Mouse (Mus musculus): Measurements from ENCODE around the gene Fam47e. TPM values are rescaled to one million over a fixed set of nuclear protein-coding genes. Genes with fewer than 3 reads are reported as not detected.

The Fam47e gene
- polyA plus RNA-seq, 1 experiment from 2014 or later: 0.69 TPM

DNA sequence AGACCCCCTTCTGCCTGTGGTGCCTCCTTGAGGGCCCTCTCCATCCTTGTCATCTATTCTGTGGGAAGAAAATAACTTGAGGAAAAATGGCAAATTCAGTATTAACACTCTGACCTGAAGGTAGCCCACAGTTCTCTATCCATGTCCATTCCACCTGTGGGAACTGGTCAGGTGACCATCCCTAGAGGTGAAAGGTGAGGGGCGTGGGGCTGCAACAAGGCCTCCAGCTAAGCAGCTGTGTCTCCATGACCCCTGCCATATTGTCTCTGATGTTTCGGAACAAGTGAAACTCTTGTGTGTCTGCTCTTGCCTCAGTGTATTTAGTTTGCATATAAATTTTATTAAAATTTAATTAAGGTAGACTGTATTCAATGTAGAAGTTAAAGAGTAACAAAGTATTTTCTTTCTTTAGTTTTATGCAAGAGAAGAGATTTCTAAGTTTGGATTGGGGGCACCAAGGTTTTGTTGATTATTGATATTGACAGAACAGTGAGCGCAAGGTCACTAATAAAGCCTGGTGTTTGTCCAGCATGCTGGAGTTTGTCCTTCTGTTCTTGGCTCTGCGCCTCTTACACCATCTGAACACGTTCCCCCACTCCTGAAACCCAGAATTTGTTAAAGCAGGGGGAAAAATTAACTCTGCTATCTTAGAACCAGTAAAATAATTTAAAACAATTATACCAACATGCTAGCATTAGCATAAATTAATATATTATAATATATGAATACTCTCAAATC is 52.8 kb downstream of the Fam47e start:
- ATAC-seq (replicated peaks): no peak
- Histone ChIP-seq H3K9ac (replicated peaks) (no peak overlapping the region), H3K9me3 (no peaks in the 10 kb centered on the region), H3K27ac (replicated peaks) (no peak overlapping the region), H3K4me1 (peaks cover 8% of the 10 kb centered on the region; the same call in 1 of the 2 replicates), H3K4me3 (no peak overlapping the region), H3K27me3 (no peaks in the 10 kb centered on the region), H3K4me2 (replicated peaks) (no peak overlapping the region), H3K36me3 (no peaks in the 10 kb centered on the region)
- WGBS: 85% methylated on average over 5 of the region's 5 CpGs

GRCm38 (mm10) chr5:92612756-92613155 is 57.9 kb downstream of the Fam47e start:
- no peak for ATAC-seq (replicated peaks)
- no peaks in the 10 kb centered on the region for H3K4me1 ChIP-seq
- H3K36me3 ChIP-seq: no peaks in the 10 kb centered on the region
- H3K9ac ChIP-seq (replicated peaks): no peak overlapping the region
- H3K27ac ChIP-seq (replicated peaks): no peak overlapping the region
- H3K4me3 ChIP-seq: no peak overlapping the region
- no peak overlapping the region for H3K4me2 ChIP-seq (replicated peaks)
- no peaks in the 10 kb centered on the region for H3K9me3 ChIP-seq
- WGBS: 96% methylated on average over 4 of the region's 4 CpGs
- H3K27me3 ChIP-seq: no peaks in the 10 kb centered on the region

- WGBS: 85% methylated on average over 5 of the region's 5 CpGs
- no peak overlapping the region for H3K27ac ChIP-seq (replicated peaks)
- ATAC-seq (replicated peaks): no peak
Measured at GRCm38 (mm10) chr5:92621883-92622282, 67.0 kb downstream of the Fam47e start.

DNA sequence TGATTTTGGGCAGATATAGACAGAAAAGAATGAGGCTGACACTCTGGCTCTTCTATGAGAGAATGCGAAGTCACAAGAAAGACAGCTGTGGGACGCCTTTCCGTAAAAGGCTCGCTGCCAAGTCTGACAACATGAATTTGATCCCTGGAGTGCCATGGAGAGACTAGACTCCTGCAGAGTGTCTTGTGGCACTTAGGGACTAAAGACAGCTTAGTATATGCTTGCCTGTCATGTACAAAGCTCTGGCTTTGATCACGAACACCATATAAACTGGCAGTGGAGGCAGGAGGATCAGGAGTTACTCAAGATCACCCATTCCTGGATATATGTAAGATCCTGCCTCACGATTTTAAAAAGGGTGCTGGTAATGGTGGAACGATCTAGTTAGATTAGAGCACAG is 73.0 kb downstream of the Fam47e start:
- ATAC-seq (replicated peaks): no peak
- Histone ChIP-seq H3K4me2 (replicated peaks) (no peak overlapping the region), H3K27ac (replicated peaks) (no peak overlapping the region), H3K9me3 (no peaks in the 10 kb centered on the region), H3K36me3 (no peaks in the 10 kb centered on the region), H3K4me3 (no peak overlapping the region), H3K27me3 (no peaks in the 10 kb centered on the region), H3K4me1 (no peaks in the 10 kb centered on the region), H3K9ac (replicated peaks) (no peak overlapping the region)
- WGBS: 83% methylated on average over 7 of the region's 7 CpGs

More at GRCm38 (mm10) chr5:92621883-92622282, 67.0 kb downstream of the Fam47e start:
- H3K4me3 ChIP-seq: no peak overlapping the region
- no peak overlapping the region for H3K9ac ChIP-seq (replicated peaks)
- H3K4me1 ChIP-seq: no peaks in the 10 kb centered on the region
- no peak overlapping the region for H3K4me2 ChIP-seq (replicated peaks)
- no peaks in the 10 kb centered on the region for H3K36me3 ChIP-seq
- no peaks in the 10 kb centered on the region for H3K27me3 ChIP-seq
- no peaks in the 10 kb centered on the region for H3K9me3 ChIP-seq

- 66% methylated on average over 4 of the region's 4 CpGs for WGBS
Measured at GRCm38 (mm10) chr5:92633526-92633925, 78.7 kb downstream of the Fam47e start.

DNA sequence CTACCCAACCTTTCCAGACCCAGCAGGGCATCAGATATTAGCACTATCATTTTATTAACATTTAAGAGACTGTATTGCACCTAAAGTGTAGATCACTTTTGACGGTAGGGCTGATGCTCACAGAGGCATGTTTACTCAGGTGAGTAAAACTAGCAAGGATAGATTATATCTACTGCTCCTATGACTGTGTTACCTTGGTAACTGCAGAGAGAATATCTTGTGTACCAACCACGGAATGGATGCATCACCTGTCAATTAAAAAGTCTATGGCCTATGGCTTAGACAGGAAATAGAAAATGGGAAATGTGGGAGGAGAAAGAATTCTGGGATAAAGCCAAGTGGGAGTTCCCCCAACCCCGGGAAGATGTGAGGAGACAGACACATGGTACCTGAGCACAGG is 80.0 kb downstream of the Fam47e start:
- H3K4me3 ChIP-seq: no peak overlapping the region
- ATAC-seq (replicated peaks): no peak
- H3K9ac ChIP-seq (replicated peaks): no peak overlapping the region
- H3K4me1 ChIP-seq: no peaks in the 10 kb centered on the region
- WGBS: 86% methylated on average over 3 of the region's 3 CpGs
- no peak overlapping the region for H3K27ac ChIP-seq (replicated peaks)
- no peak overlapping the region for H3K4me2 ChIP-seq (replicated peaks)
- H3K36me3 ChIP-seq: no peaks in the 10 kb centered on the region
- H3K9me3 ChIP-seq: no peaks in the 10 kb centered on the region
- H3K27me3 ChIP-seq: no peaks in the 10 kb centered on the region

More at GRCm38 (mm10) chr5:92633526-92633925, 78.7 kb downstream of the Fam47e start:
- Histone ChIP-seq H3K36me3 (no peaks in the 10 kb centered on the region), H3K4me2 (replicated peaks) (no peak overlapping the region), H3K27me3 (no peaks in the 10 kb centered on the region), H3K4me1 (no peaks in the 10 kb centered on the region), H3K9me3 (no peaks in the 10 kb centered on the region), H3K27ac (replicated peaks) (no peak overlapping the region), H3K4me3 (no peak overlapping the region), H3K9ac (replicated peaks) (no peak overlapping the region)
- ATAC-seq (replicated peaks): no peak

- Histone ChIP-seq H3K9ac (replicated peaks) (no peak overlapping the region), H3K27ac (replicated peaks) (no peak overlapping the region), H3K4me1 (no peaks in the 10 kb centered on the region), H3K4me2 (replicated peaks) (no peak overlapping the region), H3K9me3 (no peaks in the 10 kb centered on the region), H3K4me3 (no peak overlapping the region), H3K27me3 (no peaks in the 10 kb centered on the region), H3K36me3 (no peaks in the 10 kb centered on the region)
- WGBS: 89% methylated on average over 5 of the region's 5 CpGs
- ATAC-seq (replicated peaks): no peak
Measured at GRCm38 (mm10) chr5:92635891-92636290, 81.0 kb downstream of the Fam47e start.

DNA sequence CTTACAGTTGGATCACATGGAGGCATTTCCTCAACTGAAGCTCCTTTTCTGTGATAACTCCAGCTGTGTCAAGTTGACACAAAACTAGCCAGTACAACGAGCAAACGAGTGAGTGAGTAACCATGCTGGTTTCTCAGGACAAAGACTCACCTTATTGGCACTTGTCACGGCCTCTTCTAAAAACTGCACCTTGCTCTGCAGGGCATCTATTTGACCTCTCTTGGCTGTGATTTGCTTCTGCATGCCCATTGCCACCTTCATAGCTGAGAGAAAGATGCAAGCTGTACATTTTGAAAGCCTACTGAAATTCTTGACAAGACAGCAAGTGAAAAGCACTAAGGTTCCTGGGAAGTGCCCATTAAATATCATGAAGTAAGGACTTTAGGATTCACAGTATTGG is 86.0 kb downstream of the Fam47e start:
- 81% methylated on average over 3 of the region's 3 CpGs for WGBS

More for the DNA sequence above, 86.0 kb downstream of the Fam47e start:
- no peak overlapping the region for H3K9ac ChIP-seq (replicated peaks)
- no peaks in the 10 kb centered on the region for H3K36me3 ChIP-seq
- H3K27me3 ChIP-seq: no peaks in the 10 kb centered on the region
- no peak for ATAC-seq (replicated peaks)
- no peak overlapping the region for H3K4me2 ChIP-seq (replicated peaks)
- H3K9me3 ChIP-seq: no peaks in the 10 kb centered on the region
- H3K4me3 ChIP-seq: no peak overlapping the region
- no peak overlapping the region for H3K27ac ChIP-seq (replicated peaks)
- no peaks in the 10 kb centered on the region for H3K4me1 ChIP-seq

Other genes with a start within 250 kb of the Fam47e start
- gene Sdad1, start 244.6 kb upstream of the Fam47e start, polyA plus RNA-seq (2015; fragmentation: Nextera tagmentation; extraction: Ambion mirVana): 31.1 and 32.3 TPM in 2 replicates
- not detected in 2 replicates for gene Cxcl9, start 227.0 kb upstream of the Fam47e start, polyA plus RNA-seq (2015; fragmentation: Nextera tagmentation; extraction: Ambion mirVana)
- gene Art3, start 223.2 kb upstream of the Fam47e start, polyA plus RNA-seq (2015; fragmentation: Nextera tagmentation; extraction: Ambion mirVana): 3.5 and 4.0 TPM in 2 replicates
- gene Cxcl10, start 206.2 kb upstream of the Fam47e start, polyA plus RNA-seq (2015; fragmentation: Nextera tagmentation; extraction: Ambion mirVana): 0.20 TPM in 1 of 2 replicates, not detected in the other
- 55.7 and 60.0 TPM in 2 replicates for gene Nup54, start 119.8 kb upstream of the Fam47e start, polyA plus RNA-seq (2015; fragmentation: Nextera tagmentation; extraction: Ambion mirVana)
- gene Scarb2, start 48.2 kb upstream of the Fam47e start, polyA plus RNA-seq (2015; fragmentation: Nextera tagmentation; extraction: Ambion mirVana): 23.4 and 24.6 TPM in 2 replicates
- 3.4 TPM in 2 replicates for gene Stbd1, start 48.0 kb downstream of the Fam47e start, polyA plus RNA-seq (2015; fragmentation: Nextera tagmentation; extraction: Ambion mirVana)
- gene Ccdc158, start 120.2 kb downstream of the Fam47e start, polyA plus RNA-seq (2015; fragmentation: Nextera tagmentation; extraction: Ambion mirVana): 0.45 and 0.75 TPM in 2 replicates
- 2.4 and 2.9 TPM in 2 replicates for gene Shroom3, start 128.4 kb downstream of the Fam47e start, polyA plus RNA-seq (2015; fragmentation: Nextera tagmentation; extraction: Ambion mirVana)